In the genomic region with DNA sequence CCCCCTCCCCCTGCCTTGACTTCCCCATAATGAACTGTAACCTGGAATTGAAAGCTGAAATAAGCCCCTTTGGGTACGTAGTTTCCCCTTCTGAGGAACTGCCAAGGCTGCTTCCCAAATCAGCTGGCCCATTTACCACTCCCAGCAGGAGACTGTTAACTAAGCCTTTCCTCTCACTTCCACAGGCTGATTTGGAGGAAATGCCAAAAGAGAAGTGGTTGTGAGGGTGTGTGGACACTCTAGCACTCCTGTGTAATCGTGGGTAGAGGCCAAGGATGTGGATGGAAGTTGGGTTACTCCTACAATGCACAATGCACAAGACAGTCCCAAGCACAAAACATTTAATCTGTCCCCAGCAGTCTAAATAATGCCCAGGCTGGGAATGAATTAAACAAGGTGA, we compare ENCODE assay signal across 10 mouse cellular contexts. TPM values are rescaled to one million over a fixed set of nuclear protein-coding genes. Genes with fewer than 3 reads are reported as not detected.
DNase-seq lines count a peak whose midpoint lies in the region; ATAC-seq and TF ChIP-seq lines count a peak whose summit lies in the region.
"Had no signal": no experiment of that assay in that cellular context is flagged by ENCODE, and none has a peak within 500 bp of the region (broad histone marks: within the 10 kb centered on the region; RNA-seq: fewer than 3 reads in every experiment).

No protein-coding gene starts in this region.

- 51% methylated on average over 2 of the region's 2 CpGs for WGBS in heart, adult 2 months
- 47% methylated on average over 2 of the region's 2 CpGs for WGBS in midbrain, embryonic 15.5 days
- 58% methylated on average over 2 of the region's 2 CpGs for whole genome bisulfite sequencing in midbrain, embryonic 10.5 days
- 35% methylated on average over 2 of the region's 2 CpGs for WGBS in liver, embryonic 14.5 days (ENCODE audit: insufficient replicate concordance)
- WGBS in stomach, embryonic 16.5 days = 71% methylated on average over 2 of the region's 2 CpGs

- no peaks in the 10 kb centered on the region for H3K9me3 ChIP-seq in midbrain, embryonic 15.5 days
- peaks cover 6% of the 10 kb centered on the region; the same call in 1 of the 2 replicates for H3K9me3 ChIP-seq in midbrain, embryonic 10.5 days (replicated peaks)
- no peaks in the 10 kb centered on the region for H3K9me3 ChIP-seq in liver, embryonic 14.5 days (ENCODE audit: control insufficient read depth, low read length)
- 0 out of 2 replicates have a peak, but pooled peaks cover 5% of the 10 kb centered on the region for H3K9me3 ChIP-seq in stomach, embryonic 16.5 days (replicated peaks; ENCODE audit: control insufficient read depth, low read length)

- peak overlapping the region; percentile 99; the same call in 1 of the 2 replicates for H3K4me2 ChIP-seq in midbrain, embryonic 15.5 days
- H3K4me2 ChIP-seq in liver, embryonic 14.5 days (ENCODE audit: low read depth) = peak overlapping the region; percentile 55
- H3K4me2 ChIP-seq in stomach, embryonic 16.5 days (ENCODE audit: low read depth, low read length) = peak overlapping the region; percentile 97; the same call in 1 of the 2 replicates

- ATAC-seq in midbrain, embryonic 15.5 days (replicated peaks) = no peak
- ATAC-seq in liver, embryonic 14.5 days (ENCODE audit: insufficient read depth) = no peak
- no peak for ATAC-seq in stomach, embryonic 16.5 days (ENCODE audit: insufficient read depth, low FRiP score)

- no peak for TF ChIP-seq POLR2A in heart, adult 2 months (IDR thresholded peaks at IDR 0.05; ENCODE audit: insufficient read depth, low read depth, low read length)

- H3K27me3 ChIP-seq in heart, adult 2 months (ENCODE audit: control insufficient read depth, insufficient read depth, low read length) = no peaks in the 10 kb centered on the region
- peaks cover 7% of the 10 kb centered on the region; the same call in 1 of the 2 replicates for H3K27me3 ChIP-seq in midbrain, embryonic 15.5 days (replicated peaks)
- peaks cover 40% of the 10 kb centered on the region for H3K27me3 ChIP-seq in midbrain, embryonic 10.5 days (ENCODE audit: low read depth, poor library complexity, severe bottlenecking)
- H3K27me3 ChIP-seq in liver, embryonic 14.5 days (ENCODE audit: control insufficient read depth, insufficient read depth, low read length) = peaks cover 6% of the 10 kb centered on the region
- H3K27me3 ChIP-seq in stomach, embryonic 16.5 days (ENCODE audit: control insufficient read depth, insufficient read depth, low read length) = no peaks in the 10 kb centered on the region

- peaks cover 10% of the 10 kb centered on the region for H3K4me1 ChIP-seq in heart, adult 2 months (ENCODE audit: control insufficient read depth, insufficient read depth, low read length)
- peaks cover 17% of the 10 kb centered on the region for H3K4me1 ChIP-seq in midbrain, embryonic 15.5 days
- peaks cover 21% of the 10 kb centered on the region for H3K4me1 ChIP-seq in midbrain, embryonic 10.5 days
- H3K4me1 ChIP-seq in liver, embryonic 14.5 days (replicated peaks; ENCODE audit: control insufficient read depth in 2 of 2, insufficient read depth in 2 of 2, low read length in 1 of 2) = peaks cover 0 to 12% of the 10 kb centered on the region in 2 experiments; a peak in 2 of 4 replicates
- H3K4me1 ChIP-seq in stomach, embryonic 16.5 days (ENCODE audit: control insufficient read depth, insufficient read depth, low read length) = peaks cover 36% of the 10 kb centered on the region

- H3K4me3 ChIP-seq in heart, adult 2 months = peak overlapping the region; percentile 69; the same call in 1 of the 2 replicates
- H3K4me3 ChIP-seq in midbrain, embryonic 15.5 days = no peak overlapping the region
- no peak overlapping the region for H3K4me3 ChIP-seq in midbrain, embryonic 10.5 days
- no peak overlapping the region for H3K4me3 ChIP-seq in liver, embryonic 14.5 days (ENCODE audit: insufficient read depth in 1 of 2, low read depth in 2 of 2, low read length in 2 of 2)
- peak overlapping the region; percentile 70 for H3K4me3 ChIP-seq in stomach, embryonic 16.5 days (replicated peaks; ENCODE audit: low read length)

- TF ChIP-seq CTCF in heart, adult 2 months (IDR thresholded peaks at IDR 0.05) = no peak
- TF ChIP-seq CTCF in liver, embryonic 14.5 days (IDR thresholded peaks at IDR 0.05; ENCODE audit: low read depth) = no peak

- H3K9ac ChIP-seq in heart, adult 2 months (ENCODE audit: low read depth, low read length) = no peak overlapping the region
- no peak overlapping the region for H3K9ac ChIP-seq in midbrain, embryonic 15.5 days
- no peak overlapping the region for H3K9ac ChIP-seq in liver, embryonic 14.5 days (replicated peaks)
- H3K9ac ChIP-seq in stomach, embryonic 16.5 days (ENCODE audit: low read length) = peak overlapping the region; percentile 90; the same call in 1 of the 2 replicates

- no peaks in the 10 kb centered on the region for H3K79me2 ChIP-seq in heart, adult 2 months (replicated peaks; ENCODE audit: control insufficient read depth, insufficient read depth, low read length)

- intact Hi-C loops in heart, adult 2 months (cut with DNase I) = loop anchor here (2.0 kb wide), 1 partner anchor 25 kb away; no protein-coding TSS in a partner anchor

- TF ChIP-seq EP300 in heart, adult 2 months (IDR thresholded peaks at IDR 0.05; ENCODE audit: insufficient read depth, low read depth, low read length) = no peak
- TF ChIP-seq EP300 in liver, embryonic 14.5 days (IDR thresholded peaks at IDR 0.05; ENCODE audit: low read depth) = no peak

- H3K27ac ChIP-seq in heart, adult 2 months = peak overlapping the region; percentile 96
- no peak overlapping the region for H3K27ac ChIP-seq in midbrain, embryonic 15.5 days
- no peak overlapping the region for H3K27ac ChIP-seq in midbrain, embryonic 10.5 days (replicated peaks)
- H3K27ac ChIP-seq in liver, embryonic 14.5 days = no peak overlapping the region
- peak overlapping the region; percentile 81 for H3K27ac ChIP-seq in stomach, embryonic 16.5 days (ENCODE audit: low read length)

- no peak for DNase-seq in heart, adult 2 months
- DNase-seq in heart, postnatal 4 days = no peak
- no peak for DNase-seq in midbrain, embryonic 10.5 days (ENCODE audit: low spot score)
- DNase-seq in liver, embryonic 14.5 days (ENCODE audit: low read depth in 3 of 3, low spot score in 3 of 3) = no peak
- no peak for DNase-seq in MN1 (ENCODE audit: low spot score)
- no peak for DNase-seq in adrenal gland, adult 2 months
- DNase-seq: right cerebral cortex, adult 18-20 months; thymus, postnatal 36 days had no signal

- H3K36me3 ChIP-seq in heart, adult 2 months (ENCODE audit: control insufficient read depth, insufficient read depth, low read length) = peaks cover 2% of the 10 kb centered on the region; the same call in 1 of the 2 replicates
- H3K36me3 ChIP-seq in midbrain, embryonic 15.5 days (replicated peaks) = no peaks in the 10 kb centered on the region
- no peaks in the 10 kb centered on the region for H3K36me3 ChIP-seq in midbrain, embryonic 10.5 days
- no peaks in the 10 kb centered on the region for H3K36me3 ChIP-seq in liver, embryonic 14.5 days (replicated peaks; ENCODE audit: control insufficient read depth, insufficient read depth, low read depth)
- H3K36me3 ChIP-seq in stomach, embryonic 16.5 days (ENCODE audit: control insufficient read depth, insufficient read depth, low read length) = no peaks in the 10 kb centered on the region

RNA-seq across cellular contexts. Expression of a gene that starts 0.7 kb away (rescaled TPM):
- total RNA-seq in heart, adult 2 months (2021) = 10 to 100 TPM; 14.7 to 25.3 TPM
- polyA plus RNA-seq in heart, adult 2 months (2012; rRNA removed) = 6.1 and 10.3 TPM in 2 replicates
- total RNA-seq in heart, postnatal 4 days (2021) = 10 to 100 TPM; 21.1 to 21.5 TPM
- polyA plus RNA-seq in midbrain, embryonic 15.5 days (2015; fragmentation: Nextera tagmentation; extraction: Ambion mirVana) = 2.4 and 2.8 TPM in 2 replicates
- 4.2 and 4.6 TPM in 2 replicates for polyA plus RNA-seq in midbrain, embryonic 10.5 days (2016; fragmentation: Nextera tagmentation; extraction: Ambion mirVana)
- 3.1 and 3.2 TPM in 2 replicates for polyA plus RNA-seq in liver, embryonic 14.5 days (2012; rRNA removed)
- 4.5 and 5.2 TPM in 2 replicates for polyA plus RNA-seq in liver, embryonic 14.5 days (2014; fragmentation: Nextera tagmentation; extraction: Ambion mirVana)
- 8.5 and 9.3 TPM in 2 replicates for polyA plus RNA-seq in stomach, embryonic 16.5 days (2015; fragmentation: Nextera tagmentation; extraction: Ambion mirVana)
- 10 to 100 TPM; 12.3 to 15.1 TPM for total RNA-seq in adrenal gland, adult 2 months (2021)
- 7.4 and 8.9 TPM in 2 replicates for polyA plus RNA-seq in adrenal gland, adult 2 months (2012; rRNA removed)

Comparison
In these comparisons a context has a peak if more than half of its experiments do, and no peak if none do; other contexts are left out.
1. H3K27ac ChIP-seq: peak in heart, adult 2 months (single experiment) and stomach, embryonic 16.5 days (single experiment); none in midbrain, embryonic 15.5 days (single experiment), midbrain, embryonic 10.5 days (single experiment) and liver, embryonic 14.5 days (single experiment).
2. H3K4me3 ChIP-seq: peak in heart, adult 2 months (single experiment) and stomach, embryonic 16.5 days (single experiment); none in midbrain, embryonic 15.5 days (single experiment), midbrain, embryonic 10.5 days (single experiment) and liver, embryonic 14.5 days (0 of 2).
3. Peak in every context shown above with its lines, with median percentiles within 50 percentile points of each other: H3K4me2 ChIP-seq.